Mouse (Mus musculus) limb, embryonic 14.5 days (tissue): ENCODE data around the gene Med31. TPM values are rescaled to one million over a fixed set of nuclear protein-coding genes. Genes with fewer than 3 reads are reported as not detected.

Source experiments
- ATAC-seq: fragments of 200-750 bp; cut with Nextera tagmentation; 2 replicates; pipeline ENCODE4 v1.8.0; 2017; ENCODE audit warnings: low read depth, moderate number of reproducible peaks, moderate TSS enrichment; ENCODE audit not compliant: low FRiP score
- DNase-seq: peaks from one replicate; pipeline ENCODE4 v3.0.0-alpha.2; 2015; ENCODE audit warnings: low spot score
- H3K27ac ChIP-seq: fragments of 300-500 bp; sonication (generic); replicated peaks from 2 replicates; pipeline ENCODE4 v1.5.1; 2014; ENCODE audit warnings: low read depth, mild to moderate bottlenecking, low read length, moderate library complexity, mixed read lengths
- H3K27me3 ChIP-seq: fragments of 300-500 bp; sonication (generic); 2 replicates; pipeline ENCODE4 v1.6.1; 2014; ENCODE audit warnings: low read length, mixed read lengths; ENCODE audit not compliant: control insufficient read depth, insufficient read depth
- H3K36me3 ChIP-seq: fragments of 300-500 bp; sonication (generic); 2 replicates; pipeline ENCODE4 v1.6.1; 2014; ENCODE audit warnings: mild to moderate bottlenecking, low read length, moderate library complexity, mixed read lengths; ENCODE audit not compliant: control insufficient read depth, insufficient read depth
- H3K4me1 ChIP-seq: fragments of 300-500 bp; sonication (generic); 2 replicates; pipeline ENCODE4 v1.6.1; 2014; ENCODE audit warnings: antibody characterized with exemption, low read length, mixed read lengths; ENCODE audit not compliant: control insufficient read depth, insufficient read depth
- H3K4me2 ChIP-seq: fragments of 300-500 bp; sonication (generic); replicated peaks from 2 replicates; pipeline ENCODE4 v1.6.1; 2014; ENCODE audit warnings: low read depth, mild to moderate bottlenecking, low read length, moderate library complexity; ENCODE audit not compliant: severe bottlenecking
- H3K4me3 ChIP-seq: fragments of 300-500 bp; sonication (generic); replicated peaks from 2 replicates; pipeline ENCODE4 v1.5.1; 2014; ENCODE audit warnings: low read length
- H3K9ac ChIP-seq: fragments of 300-500 bp; sonication (generic); 2 replicates; pipeline ENCODE4 v1.6.1; 2014; ENCODE audit warnings: mild to moderate bottlenecking, low read depth, low read length, moderate library complexity; ENCODE audit not compliant: severe bottlenecking
- H3K9me3 ChIP-seq: fragments of 300-500 bp; sonication (generic); 2 replicates; pipeline ENCODE4 v1.6.1; 2016; ENCODE audit warnings: low read length; ENCODE audit not compliant: control insufficient read depth
- POLR2A ChIP-seq: fragments of 200-500 bp; IDR thresholded peaks from 2 replicates; pipeline ENCODE4 v1.8.0; 2012; ENCODE audit warnings: inconsistent platforms, mild to moderate bottlenecking, moderate library complexity, borderline replicate concordance; ENCODE audit not compliant: insufficient read depth, insufficient read length; ENCODE audit errors: extremely low read depth
- WGBS: fragments of 180-500 bp; shearing (Covaris S2); extraction: QIAGEN DNeasy Blood & Tissue Kit; methylation state at CpG from one replicate; pipeline ENCODE4 v1.1.7; 2014; 5-methylcytosine and 5-hydroxymethylcytosine counted together
- polyA plus RNA-seq, 2 experiments: library from polyadenylated mRNA; depleted of rRNA in 1 of 2; stranded (reverse) in 1 of 2; unstranded in 1 of 2; fragments of >200 nt; fragmentation: Nextera tagmentation in 1 of 2; extraction: Ambion mirVana in 1 of 2; gene quantifications; 2 replicates each; pipeline versions ENCODE4 v1.2.1 to v1.2.3; 2012 to 2014

The Med31 gene
- polyA plus RNA-seq, 2 experiments = 33.2 to 39.0 TPM

- H3K9ac ChIP-seq = no peak overlapping the region
- no peaks in the 10 kb centered on the region for H3K4me1 ChIP-seq
- H3K4me2 ChIP-seq = no peak overlapping the region
- ATAC-seq (no peak), DNase-seq (no peak)
- H3K27me3 ChIP-seq = no peaks in the 10 kb centered on the region
- TF ChIP-seq POLR2A = no peak
- 91% methylated on average over 8 of the region's 8 CpGs for WGBS
- H3K27ac ChIP-seq = no peak overlapping the region
- peaks cover 35% of the 10 kb centered on the region for H3K36me3 ChIP-seq
- no peaks in the 10 kb centered on the region for H3K9me3 ChIP-seq
- H3K4me3 ChIP-seq = no peak overlapping the region
Observed at GRCm38 (mm10) chr11:72196506-72196905, 18.9 kb downstream of the Med31 start.

- H3K9ac ChIP-seq = no peak overlapping the region
- no peaks in the 10 kb centered on the region for H3K4me1 ChIP-seq
- peaks cover 46% of the 10 kb centered on the region for H3K36me3 ChIP-seq
- H3K27me3 ChIP-seq = no peaks in the 10 kb centered on the region
- H3K27ac ChIP-seq = no peak overlapping the region
- no peaks in the 10 kb centered on the region for H3K9me3 ChIP-seq
- DNase-seq (no peak), ATAC-seq (no peak)
- no peak overlapping the region for H3K4me3 ChIP-seq
- TF ChIP-seq POLR2A = no peak
- H3K4me2 ChIP-seq = no peak overlapping the region
- 92% methylated on average over 2 of the region's 2 CpGs for WGBS
Observed at GRCm38 (mm10) chr11:72194259-72194658, 21.1 kb downstream of the Med31 start.

- H3K4me1 ChIP-seq = no peaks in the 10 kb centered on the region
- 86% methylated on average over 1 of the region's 1 CpGs for WGBS
- no peak overlapping the region for H3K4me3 ChIP-seq
- no peaks in the 10 kb centered on the region for H3K9me3 ChIP-seq
- DNase-seq = no peak
- H3K27me3 ChIP-seq = no peaks in the 10 kb centered on the region
- no peak for ATAC-seq
- no peak overlapping the region for H3K27ac ChIP-seq
- H3K36me3 ChIP-seq = peaks cover 60% of the 10 kb centered on the region
- no peak for TF ChIP-seq POLR2A
- H3K4me2 ChIP-seq = no peak overlapping the region
- H3K9ac ChIP-seq = no peak overlapping the region
Observed at GRCm38 (mm10) chr11:72190857-72191256, 24.5 kb downstream of the Med31 start.

- 88% methylated on average over 4 of the region's 4 CpGs for WGBS
- Histone ChIP-seq H3K36me3 (peaks cover 43% of the 10 kb centered on the region), H3K4me1 (no peaks in the 10 kb centered on the region)
Observed at GRCm38 (mm10) chr11:72184252-72184651, 31.1 kb downstream of the Med31 start.

GRCm38 (mm10) chr11:72181136-72181535 is 34.3 kb downstream of the Med31 start:
- Histone ChIP-seq H3K4me3 (no peak overlapping the region), H3K36me3 (peaks cover 46% of the 10 kb centered on the region), H3K4me2 (no peak overlapping the region), H3K9ac (no peak overlapping the region), H3K9me3 (no peaks in the 10 kb centered on the region), H3K27me3 (no peaks in the 10 kb centered on the region), H3K4me1 (no peaks in the 10 kb centered on the region), H3K27ac (no peak overlapping the region)
- WGBS = 93% methylated on average over 4 of the region's 4 CpGs
- ATAC-seq = no peak
- no peak for DNase-seq
- TF ChIP-seq POLR2A = no peak

More at GRCm38 (mm10) chr11:72184252-72184651, 31.1 kb downstream of the Med31 start:
- no peak for ATAC-seq
- Histone ChIP-seq H3K9me3 (no peaks in the 10 kb centered on the region), H3K4me3 (no peak overlapping the region), H3K9ac (no peak overlapping the region), H3K27me3 (no peaks in the 10 kb centered on the region), H3K4me2 (no peak overlapping the region), H3K27ac (no peak overlapping the region)
- DNase-seq = no peak
- TF ChIP-seq POLR2A = no peak

GRCm38 (mm10) chr11:72180556-72180955 is 34.8 kb downstream of the Med31 start:
- H3K27ac ChIP-seq = no peak overlapping the region
- no peak for ATAC-seq
- no peak for TF ChIP-seq POLR2A

More at GRCm38 (mm10) chr11:72180556-72180955, 34.8 kb downstream of the Med31 start:
- H3K36me3 ChIP-seq = peaks cover 48% of the 10 kb centered on the region
- WGBS = 88% methylated on average over 5 of the region's 5 CpGs
- no peak overlapping the region for H3K9ac ChIP-seq
- H3K9me3 ChIP-seq = no peaks in the 10 kb centered on the region
- H3K4me1 ChIP-seq = no peaks in the 10 kb centered on the region
- H3K4me3 ChIP-seq = no peak overlapping the region
- no peaks in the 10 kb centered on the region for H3K27me3 ChIP-seq
- no peak for DNase-seq
- no peak overlapping the region for H3K4me2 ChIP-seq
